Mouse (Mus musculus) liver, embryonic 11.5 days (tissue): ENCODE measurements around the gene Pus3. TPM values are rescaled to one million over a fixed set of nuclear protein-coding genes. Genes with fewer than 3 reads are reported as not detected.

Experiments
- ATAC-seq: fragments of 200-750 bp; cut with Nextera tagmentation; replicated peaks from 2 replicates; pipeline ENCODE4 v1.8.0; 2017; ENCODE audit warnings: moderate number of reproducible peaks, mild to moderate bottlenecking, moderate TSS enrichment, moderate library complexity; ENCODE audit not compliant: low FRiP score
- DNase-seq: peaks from one replicate; pipeline ENCODE4 v3.0.0-alpha.2; 2017; ENCODE audit warnings: low spot score
- H3K27ac ChIP-seq: fragments of 300-500 bp; sonication (generic); 2 replicates; pipeline ENCODE4 v1.5.1; 2014; ENCODE audit warnings: mild to moderate bottlenecking, low read depth, low read length, control low read depth
- H3K27me3 ChIP-seq: fragments of 300-500 bp; sonication (generic); replicated peaks from 2 replicates; pipeline ENCODE4 v1.6.1; 2014; ENCODE audit warnings: low read length, mixed read lengths; ENCODE audit not compliant: control insufficient read depth, insufficient read depth
- H3K36me3 ChIP-seq: fragments of 300-500 bp; sonication (generic); 2 replicates; pipeline ENCODE4 v1.6.1; 2014; ENCODE audit warnings: mild to moderate bottlenecking, low read length, moderate library complexity, mixed read lengths; ENCODE audit not compliant: control insufficient read depth, insufficient read depth
- H3K4me1 ChIP-seq: fragments of 300-500 bp; sonication (generic); replicated peaks from 2 replicates; pipeline ENCODE4 v1.6.1; 2014; ENCODE audit warnings: low read length, mixed read lengths; ENCODE audit not compliant: control insufficient read depth, insufficient read depth
- H3K4me2 ChIP-seq: fragments of 300-500 bp; sonication (generic); 2 replicates; pipeline ENCODE4 v1.6.1; 2014; ENCODE audit warnings: mild to moderate bottlenecking, control low read depth, moderate library complexity
- H3K4me3 ChIP-seq: fragments of 300-500 bp; sonication (generic); 2 replicates; pipeline ENCODE4 v1.5.1; 2014; ENCODE audit warnings: low read depth, low read length, control low read depth
- H3K9ac ChIP-seq: fragments of 300-500 bp; sonication (generic); 2 replicates; pipeline ENCODE4 v1.6.1; 2014; ENCODE audit warnings: low read depth, low read length, control low read depth
- H3K9me3 ChIP-seq: fragments of 300-500 bp; sonication (generic); 2 replicates; pipeline ENCODE4 v1.6.1; 2016; ENCODE audit warnings: low read length, inconsistent platforms, mixed read lengths; ENCODE audit not compliant: control insufficient read depth
- WGBS: fragments of 180-500 bp; shearing (Covaris S2); extraction: QIAGEN DNeasy Blood & Tissue Kit; methylation state at CpG from one replicate; pipeline ENCODE4 v1.1.7; 2014; 5-methylcytosine and 5-hydroxymethylcytosine counted together
- polyA plus RNA-seq: library from polyadenylated mRNA; unstranded; fragments of >200 nt; fragmentation: Nextera tagmentation; extraction: Ambion mirVana; gene quantifications from 2 replicates; pipeline ENCODE4 v1.2.1, GENCODE M21; 2014

The Pus3 gene
- polyA plus RNA-seq, 1 experiment from 2014 or later, result 22.6 TPM

DNA sequence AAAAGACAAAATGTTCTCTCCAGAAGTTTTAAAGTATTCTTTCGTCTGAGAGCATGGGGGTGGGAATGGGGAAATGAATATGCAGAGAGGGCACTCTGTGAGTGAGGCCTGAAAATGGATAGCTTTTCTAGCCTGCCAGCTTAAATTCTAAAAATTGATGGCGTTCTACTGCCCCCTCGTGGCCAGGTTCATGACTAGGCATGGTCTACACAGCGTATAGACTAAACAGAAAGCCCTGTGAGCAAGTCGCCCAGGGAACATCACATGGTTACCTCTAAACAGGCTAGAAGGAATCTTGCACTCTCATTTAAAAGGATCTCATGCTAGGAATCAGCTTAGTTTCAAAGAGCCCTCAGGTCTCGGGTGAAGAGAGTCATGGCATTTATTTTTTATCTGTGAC is 16.9 kb upstream of the Pus3 start:
- Histone ChIP-seq H3K4me1 (no peaks in the 10 kb centered on the region), H3K36me3 (no peaks in the 10 kb centered on the region), H3K27ac (no peak overlapping the region), H3K27me3 (no peaks in the 10 kb centered on the region; the same call in 1 of the 2 replicates), H3K4me2 (no peak overlapping the region), H3K4me3 (no peak overlapping the region), H3K9me3 (no peaks in the 10 kb centered on the region), H3K9ac (no peak overlapping the region)
- DNase-seq, result peak; percentile 63
- peak; percentile 66; the same call in 1 of the 2 replicates for ATAC-seq
- 5% methylated on average over 6 of the region's 6 CpGs for WGBS

DNA sequence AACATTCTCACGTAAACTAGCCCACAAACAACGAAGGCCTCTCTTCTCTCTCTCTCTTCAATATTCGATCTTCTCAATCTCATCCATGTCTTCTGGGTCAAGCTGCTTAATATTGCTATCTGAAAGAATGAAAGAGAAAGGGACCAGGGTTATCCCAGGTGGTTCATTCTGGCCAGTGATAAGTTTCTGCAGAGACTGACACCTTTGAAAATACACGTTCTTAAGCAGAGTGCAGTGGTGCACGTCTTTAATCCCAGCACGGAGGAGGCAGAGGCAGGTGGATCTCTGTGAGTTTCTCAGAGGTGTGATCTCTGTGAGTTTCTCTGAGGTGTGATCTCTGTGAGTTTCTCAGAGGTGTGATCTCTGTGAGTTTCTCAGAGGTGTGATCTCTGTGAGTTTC is 16.5 kb upstream of the Pus3 start:
- no peak overlapping the region for H3K4me3 ChIP-seq
- ATAC-seq (no peak), DNase-seq (no peak)
- WGBS, result 59% methylated on average over 6 of the region's 6 CpGs
- H3K4me2 ChIP-seq, result no peak overlapping the region
- H3K9ac ChIP-seq, result no peak overlapping the region
- 0 out of 2 replicates have a peak, but pooled peaks cover 1% of the 10 kb centered on the region for H3K4me1 ChIP-seq
- H3K36me3 ChIP-seq, result no peaks in the 10 kb centered on the region
- H3K9me3 ChIP-seq, result no peaks in the 10 kb centered on the region
- H3K27ac ChIP-seq, result no peak overlapping the region
- no peaks in the 10 kb centered on the region; the same call in 1 of the 2 replicates for H3K27me3 ChIP-seq

DNA sequence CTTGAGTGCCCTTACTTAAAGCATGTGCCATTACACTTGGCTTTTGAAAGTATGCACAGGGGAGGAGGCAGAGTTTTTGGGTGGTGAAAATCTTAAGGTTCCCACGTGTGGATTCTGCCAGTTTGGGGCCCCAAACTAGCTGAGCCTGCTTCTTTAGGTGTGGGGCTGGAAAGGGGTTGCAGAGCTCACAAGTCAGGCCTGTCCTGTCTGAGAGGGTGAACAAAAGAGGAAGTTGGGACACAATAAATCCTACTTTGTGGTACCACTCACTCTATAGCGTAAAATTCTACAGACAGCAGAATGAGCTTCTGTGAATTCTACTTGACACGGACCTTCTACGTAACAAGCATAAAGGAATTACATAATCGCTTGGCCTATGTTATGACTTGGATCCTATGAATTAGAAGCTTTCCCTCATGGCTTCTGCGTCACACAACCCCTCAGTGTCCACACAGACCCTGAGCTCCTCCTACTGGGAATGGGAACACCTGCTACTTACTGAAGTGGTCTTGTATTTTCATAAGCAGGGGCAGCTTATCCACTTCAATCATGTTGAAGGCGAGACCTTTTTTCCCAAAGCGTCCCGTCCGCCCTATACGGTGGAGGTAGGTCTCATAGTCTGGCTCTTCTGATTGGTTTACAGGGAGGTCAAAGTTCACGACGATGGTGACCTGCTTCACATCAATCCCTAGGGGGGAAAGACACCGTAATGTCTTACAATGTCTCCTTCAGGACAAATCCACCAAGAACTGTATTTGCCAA is 15.1 kb upstream of the Pus3 start:
- no peak overlapping the region for H3K9ac ChIP-seq
- H3K4me1 ChIP-seq, result 0 out of 2 replicates have a peak, but pooled peaks cover 2% of the 10 kb centered on the region
- H3K9me3 ChIP-seq, result no peaks in the 10 kb centered on the region
- no peaks in the 10 kb centered on the region; the same call in 1 of the 2 replicates for H3K27me3 ChIP-seq
- no peak overlapping the region for H3K4me3 ChIP-seq
- no peaks in the 10 kb centered on the region for H3K36me3 ChIP-seq
- 81% methylated on average over 14 of the region's 14 CpGs for WGBS
- H3K27ac ChIP-seq, result no peak overlapping the region
- no peak for ATAC-seq
- no peak for DNase-seq
- H3K4me2 ChIP-seq, result no peak overlapping the region

DNA sequence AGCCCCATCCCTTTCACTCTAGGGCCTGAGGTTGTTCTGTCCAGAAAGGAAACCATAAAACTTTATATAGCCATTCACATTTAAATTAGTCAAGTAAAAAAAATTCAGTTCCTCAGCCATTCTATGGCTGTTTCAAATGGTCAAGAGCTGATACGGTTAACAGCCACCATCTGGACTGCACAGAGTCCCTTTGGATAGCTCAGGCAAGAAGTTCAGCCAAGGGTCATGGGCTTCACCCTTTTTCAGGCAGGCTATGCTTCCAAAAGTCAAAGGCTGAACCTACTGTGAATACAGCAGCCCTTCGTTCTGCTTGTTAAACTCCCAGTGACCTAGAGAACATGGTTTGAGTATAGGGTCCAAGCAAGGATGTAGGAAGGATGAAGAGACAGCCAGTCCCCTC is 13.7 kb upstream of the Pus3 start:
- Histone ChIP-seq H3K9me3 (no peaks in the 10 kb centered on the region), H3K27me3 (no peaks in the 10 kb centered on the region; the same call in 1 of the 2 replicates), H3K36me3 (no peaks in the 10 kb centered on the region), H3K4me1 (0 out of 2 replicates have a peak, but pooled peaks cover 2% of the 10 kb centered on the region), H3K4me3 (no peak overlapping the region), H3K9ac (no peak overlapping the region), H3K4me2 (no peak overlapping the region), H3K27ac (no peak overlapping the region)
- ATAC-seq (no peak), DNase-seq (no peak)
- 70% methylated on average over 2 of the region's 2 CpGs for WGBS

DNA sequence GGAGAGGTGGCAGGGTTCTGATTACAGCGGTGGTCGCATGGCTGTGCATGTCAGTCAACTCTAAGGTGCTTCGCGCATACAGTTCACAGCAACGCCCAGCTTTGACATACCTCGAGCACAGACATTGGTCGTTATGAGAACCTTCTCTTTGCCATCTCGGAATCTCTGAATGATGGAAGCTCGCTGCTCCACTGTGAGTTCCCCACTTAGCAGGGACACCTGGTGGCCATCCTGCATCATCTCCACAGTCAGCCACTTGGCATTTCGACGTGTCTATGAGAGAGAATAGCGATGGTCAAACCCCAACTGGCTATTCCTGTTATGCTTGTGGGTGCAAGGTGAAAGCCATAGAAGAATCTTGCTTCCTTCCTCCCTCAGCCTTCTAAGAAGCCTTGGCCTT is 12.7 kb upstream of the Pus3 start:
- H3K4me1 ChIP-seq, result 0 out of 2 replicates have a peak, but pooled peaks cover 2% of the 10 kb centered on the region
- no peaks in the 10 kb centered on the region; the same call in 1 of the 2 replicates for H3K27me3 ChIP-seq
- DNase-seq, result no peak
- no peaks in the 10 kb centered on the region for H3K9me3 ChIP-seq
- no peak for ATAC-seq
- no peak overlapping the region for H3K9ac ChIP-seq
- no peak overlapping the region for H3K4me2 ChIP-seq
- 68% methylated on average over 12 of the region's 12 CpGs for WGBS
- no peak overlapping the region for H3K27ac ChIP-seq
- no peak overlapping the region for H3K4me3 ChIP-seq
- H3K36me3 ChIP-seq, result no peaks in the 10 kb centered on the region

DNA sequence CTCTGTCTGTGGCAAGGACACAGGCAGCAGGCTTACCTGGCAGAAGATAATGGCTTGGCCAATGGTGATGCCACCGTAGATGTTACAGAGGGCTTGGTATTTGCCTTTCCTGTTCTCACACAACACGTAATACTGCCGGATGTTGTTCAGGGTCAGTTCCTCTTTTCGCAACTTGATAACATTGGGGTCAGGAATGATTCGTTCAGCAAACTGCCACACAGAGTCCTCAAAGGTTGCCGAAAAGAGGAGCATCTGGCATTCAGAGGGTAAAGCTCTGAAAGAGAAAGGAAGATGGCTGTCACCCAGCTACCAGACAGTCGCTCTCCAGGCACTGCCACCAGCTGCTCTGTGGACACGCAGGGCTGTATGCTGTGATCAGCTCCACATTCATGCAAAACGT is 11.7 kb upstream of the Pus3 start:
- Histone ChIP-seq H3K9me3 (no peaks in the 10 kb centered on the region), H3K27ac (no peak overlapping the region), H3K4me1 (0 out of 2 replicates have a peak, but pooled peaks cover 2% of the 10 kb centered on the region), H3K4me3 (no peak overlapping the region), H3K4me2 (0 out of 2 replicates have a peak overlapping the region, but pooled peaks have one; percentile 4), H3K9ac (no peak overlapping the region), H3K36me3 (no peaks in the 10 kb centered on the region), H3K27me3 (no peaks in the 10 kb centered on the region; the same call in 1 of the 2 replicates)
- WGBS, result 40% methylated on average over 9 of the region's 9 CpGs
- ATAC-seq, result no peak
- DNase-seq, result no peak

DNA sequence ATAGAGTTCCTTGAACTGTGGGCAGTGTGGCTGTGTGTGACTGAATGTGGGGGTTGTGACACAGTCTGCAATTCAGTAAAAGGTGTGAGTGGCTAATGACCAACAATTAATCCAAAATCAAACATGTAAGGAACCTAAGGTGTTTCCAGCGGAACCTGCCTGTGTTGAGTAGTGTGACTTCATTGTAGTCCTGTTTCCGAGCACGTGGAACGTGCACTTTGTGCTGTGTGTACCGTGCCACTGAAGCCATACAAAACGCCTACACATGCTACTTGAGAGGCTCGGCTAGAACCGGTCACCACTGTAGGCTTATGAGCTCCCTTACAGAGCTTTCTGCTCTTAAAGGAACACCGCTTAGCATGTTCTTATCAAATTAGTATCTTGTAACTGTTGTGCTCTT is 9.9 kb upstream of the Pus3 start:
- ATAC-seq (no peak), DNase-seq (no peak)
- Histone ChIP-seq H3K27me3 (no peaks in the 10 kb centered on the region), H3K4me2 (no peak overlapping the region), H3K9me3 (no peaks in the 10 kb centered on the region), H3K27ac (no peak overlapping the region), H3K36me3 (no peaks in the 10 kb centered on the region), H3K4me1 (0 out of 2 replicates have a peak, but pooled peaks cover 2% of the 10 kb centered on the region), H3K9ac (no peak overlapping the region), H3K4me3 (no peak overlapping the region)
- 81% methylated on average over 9 of the region's 9 CpGs for WGBS

DNA sequence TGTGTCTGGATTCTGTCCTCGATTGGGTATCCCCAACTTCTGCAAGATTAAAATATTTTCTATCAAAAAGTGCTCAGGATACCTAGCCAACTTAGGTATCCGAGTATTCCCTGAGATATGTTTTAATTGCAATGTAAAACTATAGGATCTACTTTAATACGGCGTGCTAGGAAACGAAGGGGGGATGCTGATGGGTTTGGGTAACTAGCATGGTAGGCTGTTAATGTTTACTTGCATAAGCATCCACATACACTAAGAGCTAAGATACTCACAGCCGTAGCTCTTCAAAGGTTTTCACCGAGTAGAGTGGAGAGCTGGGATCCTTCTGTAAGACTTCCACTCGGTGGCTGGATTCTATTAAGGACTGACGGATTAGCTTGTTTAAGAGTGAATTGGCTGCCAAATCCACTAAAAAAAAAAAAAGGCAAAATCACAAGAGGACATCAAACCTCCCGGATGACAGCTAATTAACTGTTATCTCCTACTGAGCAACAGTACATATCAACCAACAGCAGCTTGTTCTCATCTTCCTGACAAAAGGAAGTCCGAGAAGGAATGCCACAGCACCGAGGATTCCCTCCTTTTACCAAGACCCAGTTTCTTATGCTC is 1.8 kb upstream of the Pus3 start:
- Histone ChIP-seq H3K4me2 (no peak overlapping the region), H3K27ac (no peak overlapping the region), H3K27me3 (peaks cover 26% of the 10 kb centered on the region), H3K36me3 (peaks cover 6% of the 10 kb centered on the region), H3K4me3 (no peak overlapping the region), H3K4me1 (peaks cover 5% of the 10 kb centered on the region; the same call in 1 of the 2 replicates), H3K9me3 (no peaks in the 10 kb centered on the region), H3K9ac (no peak overlapping the region)
- DNase-seq (no peak), ATAC-seq (no peak)
- 46% methylated on average over 12 of the region's 12 CpGs for WGBS
